Mouse (Mus musculus): ENCODE results near the gene Cdkn2d. TPM values are rescaled to one million over a fixed set of nuclear protein-coding genes. Genes with fewer than 3 reads are reported as not detected.
"Not testable (repeated sequence)": the region's sequence is repeated elsewhere in the genome, so short reads cannot be mapped to it uniquely, and the experiment has no call there.

The Cdkn2d gene
- total RNA-seq, 4 experiments from 2014 or later, result 11.9 to 24.1 (median 18.5) TPM

GRCm38 (mm10) chr9:21316696-21317095 is 25.5 kb upstream of the Cdkn2d start:
- no peak for DNase-seq

GRCm38 (mm10) chr9:21315421-21315820 is 24.2 kb upstream of the Cdkn2d start:
- no peak for DNase-seq

GRCm38 (mm10) chr9:21314367-21315140 is 23.3 kb upstream of the Cdkn2d start:
- DNase-seq, result no peak

GRCm38 (mm10) chr9:21313394-21313793 is 22.2 kb upstream of the Cdkn2d start:
- peak; percentile 73 for DNase-seq

GRCm38 (mm10) chr9:21312134-21312533 is 20.9 kb upstream of the Cdkn2d start, which contains the start of gene Ap1m2:
Gene Ap1m2 (minus strand): TSS chr9:21312337.
- DNase-seq, result no peak

GRCm38 (mm10) chr9:21311695-21312094 is 20.5 kb upstream of the Cdkn2d start:
- DNase-seq, result no peak

- no peak for DNase-seq
Observed at GRCm38 (mm10) chr9:21309150-21309741, 18.0 kb upstream of the Cdkn2d start.

- no peak for DNase-seq
Observed at GRCm38 (mm10) chr9:21305065-21305464, 13.9 kb upstream of the Cdkn2d start.

- DNase-seq, result no peak
Observed at GRCm38 (mm10) chr9:21299014-21299413, 7.8 kb upstream of the Cdkn2d start.

GRCm38 (mm10) chr9:21292271-21292670 is 1.1 kb upstream of the Cdkn2d start:
- DNase-seq, result no peak

- not testable (repeated sequence) for DNase-seq
Observed at GRCm38 (mm10) chr9:21291868-21292267, 661 bp upstream of the Cdkn2d start.

GRCm38 (mm10) chr9:21290589-21290988 is 618 bp downstream of the Cdkn2d start:
- no peak for DNase-seq

GRCm38 (mm10) chr9:21289337-21289671 is 1.9 kb downstream of the Cdkn2d start:
- DNase-seq, result no peak

- DNase-seq, result no peak
Observed at GRCm38 (mm10) chr9:21288404-21289336, 2.5 kb downstream of the Cdkn2d start.

- peak; percentile 98 for DNase-seq
Observed at GRCm38 (mm10) chr9:21287571-21288402, 3.4 kb downstream of the Cdkn2d start, which contains the start of gene Kri1. Gene Kri1 (minus strand): TSS chr9:21287969.

GRCm38 (mm10) chr9:21286753-21287152 is 4.5 kb downstream of the Cdkn2d start:
- no peak for DNase-seq

- DNase-seq, result no peak
Observed at GRCm38 (mm10) chr9:21283994-21284393, 7.2 kb downstream of the Cdkn2d start.

- DNase-seq, result no peak
Observed at GRCm38 (mm10) chr9:21283591-21283990, 7.6 kb downstream of the Cdkn2d start.

- no peak for DNase-seq
Observed at GRCm38 (mm10) chr9:21277776-21278175, 13.4 kb downstream of the Cdkn2d start.

GRCm38 (mm10) chr9:21276307-21276706 is 14.9 kb downstream of the Cdkn2d start:
- DNase-seq, result no peak

GRCm38 (mm10) chr9:21275727-21276126 is 15.5 kb downstream of the Cdkn2d start:
- DNase-seq, result no peak

All from adrenal gland, adult 8-10 months (tissue).